Mouse (Mus musculus) erythroblast, embryonic 14.5 days (primary cell): ENCODE measurements around the gene Arhgef12.

Experiments used
- GATA1 ChIP-seq: IDR thresholded peaks from 2 replicates; pipeline ENCODE4 v1.6.1; 2012; ENCODE audit warnings: low read length, inconsistent platforms, mixed read lengths
- TAL1 ChIP-seq: IDR thresholded peaks from 3 replicates; pipeline ENCODE4 v1.6.1; 2012; ENCODE audit warnings: low read length, inconsistent platforms, mixed read lengths

GRCm38 (mm10) chr9:43150075-43150474 is 43.0 kb upstream of the Arhgef12 start:
- TF ChIP-seq TAL1 = no peak
- no peak for TF ChIP-seq GATA1
